Mouse (Mus musculus) midbrain, embryonic 15.5 days (tissue): ENCODE data around the gene Fam173b. TPM values are rescaled to one million over a fixed set of nuclear protein-coding genes. Genes with fewer than 3 reads are reported as not detected.
"Not testable (repeated sequence)": the region's sequence is repeated elsewhere in the genome, so short reads cannot be mapped to it uniquely, and the experiment has no call there.

Experiments
- ATAC-seq: fragments of 200-750 bp; cut with Nextera tagmentation; replicated peaks from 2 replicates; pipeline ENCODE4 v1.8.0; 2017; ENCODE audit warnings: moderate TSS enrichment
- H3K27ac ChIP-seq: fragments of 300-500 bp; sonication (generic); 2 replicates; pipeline ENCODE4 v1.5.1; 2015; ENCODE audit warnings: mild to moderate bottlenecking, inconsistent platforms
- H3K27me3 ChIP-seq: fragments of 300-500 bp; sonication (generic); replicated peaks from 2 replicates; pipeline ENCODE4 v1.6.1; 2015; ENCODE audit warnings: inconsistent platforms
- H3K36me3 ChIP-seq: fragments of 300-500 bp; sonication (generic); replicated peaks from 2 replicates; pipeline ENCODE4 v1.6.1; 2015; ENCODE audit warnings: inconsistent platforms
- H3K4me1 ChIP-seq: fragments of 300-500 bp; sonication (generic); 2 replicates; pipeline ENCODE4 v1.6.1; 2015; ENCODE audit warnings: inconsistent platforms
- H3K4me2 ChIP-seq: fragments of 300-500 bp; sonication (generic); 2 replicates; pipeline ENCODE4 v1.6.1; 2015; ENCODE audit warnings: inconsistent platforms, mild to moderate bottlenecking, moderate library complexity
- H3K4me3 ChIP-seq: fragments of 300-500 bp; sonication (generic); 2 replicates; pipeline ENCODE4 v1.5.1; 2015; ENCODE audit warnings: mild to moderate bottlenecking, inconsistent platforms
- H3K9ac ChIP-seq: fragments of 300-500 bp; sonication (generic); 2 replicates; pipeline ENCODE4 v1.6.1; 2015; ENCODE audit warnings: mild to moderate bottlenecking, inconsistent platforms
- H3K9me3 ChIP-seq: fragments of 300-500 bp; sonication (generic); 2 replicates; pipeline ENCODE4 v1.6.1; 2016; ENCODE audit warnings: inconsistent platforms
- WGBS: fragments of 180-500 bp; shearing (Covaris S2); methylation state at CpG from one replicate; pipeline ENCODE4 v1.1.7; 2015; ENCODE audit warnings: mixed read lengths; 5-methylcytosine and 5-hydroxymethylcytosine counted together
- polyA plus RNA-seq: library from polyadenylated mRNA; unstranded; fragments of >200 nt; fragmentation: Nextera tagmentation; extraction: Ambion mirVana; gene quantifications from 2 replicates; pipeline ENCODE4 v1.2.1, GENCODE M21; 2015

Gene Fam173b
- polyA plus RNA-seq, 1 experiment from 2014 or later, result 10.6 TPM

DNA sequence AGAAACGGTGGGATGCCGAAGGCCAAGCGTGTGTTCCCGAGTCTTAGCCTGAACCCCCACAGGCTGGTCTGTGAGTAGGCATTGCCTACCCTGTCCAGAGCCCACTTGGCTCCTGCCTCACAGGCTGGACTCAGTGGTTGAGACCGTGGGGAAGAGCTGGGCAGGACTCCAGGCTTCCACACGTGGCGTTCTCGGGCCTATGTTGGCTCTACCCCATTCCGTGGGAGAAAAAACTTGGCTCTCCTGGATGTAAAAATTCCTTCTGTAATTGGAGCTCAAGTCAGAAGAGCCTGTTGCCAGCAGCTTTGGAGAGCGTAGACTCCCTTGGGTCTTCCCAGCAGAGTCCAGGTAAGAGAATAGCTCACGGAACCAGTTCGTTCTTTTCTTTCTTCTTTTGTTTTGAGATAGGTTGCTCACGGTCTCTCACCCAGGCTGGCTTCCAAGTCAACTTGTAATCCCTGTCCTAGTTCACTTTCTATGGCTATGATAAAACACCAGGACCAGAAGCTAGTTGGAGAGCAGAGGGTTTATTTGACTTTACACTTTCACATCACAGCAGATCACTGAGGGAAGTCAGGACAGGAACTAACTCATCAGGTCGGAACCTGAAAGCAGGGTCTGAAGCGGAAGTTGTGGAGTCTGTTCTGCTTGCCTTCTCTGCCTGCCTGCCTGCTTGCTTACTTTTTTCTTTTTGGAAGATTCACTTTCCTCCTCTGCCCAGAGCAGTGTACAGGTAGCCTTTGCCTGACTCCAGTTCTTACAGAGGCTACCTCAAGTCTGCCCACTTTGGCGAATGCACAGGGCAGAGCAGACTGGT is 29.5 kb upstream of the Fam173b start:
- H3K27me3 ChIP-seq, result no peaks in the 10 kb centered on the region
- ATAC-seq, result no peak

DNA sequence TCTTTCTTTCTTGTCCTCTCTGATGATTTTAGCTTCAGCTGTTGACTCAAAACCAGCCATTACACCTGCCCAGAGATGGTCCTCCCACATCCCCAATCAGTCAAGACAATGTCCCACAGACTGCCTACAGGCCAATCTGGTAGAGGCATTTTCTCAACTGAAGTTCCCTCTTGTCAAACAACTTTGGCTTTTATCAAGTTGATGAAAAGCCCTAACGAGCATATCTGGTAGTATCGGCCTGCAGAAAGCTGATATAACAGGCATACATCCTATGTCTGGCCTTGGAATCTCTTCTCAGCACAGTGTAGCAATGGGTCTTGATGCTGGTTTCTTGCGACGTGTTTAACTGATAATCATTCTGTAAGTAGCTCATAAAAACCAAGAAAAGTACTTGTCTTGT is 28.4 kb upstream of the Fam173b start:
- ATAC-seq, result no peak
- no peaks in the 10 kb centered on the region for H3K36me3 ChIP-seq
- no peak overlapping the region for H3K9ac ChIP-seq
- no peak overlapping the region for H3K4me2 ChIP-seq
- WGBS, result 90% methylated on average over 4 of the region's 4 CpGs
- H3K4me1 ChIP-seq, result no peaks in the 10 kb centered on the region
- no peaks in the 10 kb centered on the region for H3K27me3 ChIP-seq
- H3K4me3 ChIP-seq, result no peak overlapping the region
- H3K27ac ChIP-seq, result no peak overlapping the region
- no peaks in the 10 kb centered on the region for H3K9me3 ChIP-seq

More for the DNA sequence above, 29.5 kb upstream of the Fam173b start:
- 84% methylated on average over 16 of the region's 16 CpGs for WGBS
- H3K4me3 ChIP-seq, result no peak overlapping the region
- H3K27ac ChIP-seq, result no peak overlapping the region
- no peak overlapping the region for H3K9ac ChIP-seq
- no peaks in the 10 kb centered on the region for H3K4me1 ChIP-seq
- no peaks in the 10 kb centered on the region for H3K9me3 ChIP-seq
- no peak overlapping the region for H3K4me2 ChIP-seq
- no peaks in the 10 kb centered on the region for H3K36me3 ChIP-seq

DNA sequence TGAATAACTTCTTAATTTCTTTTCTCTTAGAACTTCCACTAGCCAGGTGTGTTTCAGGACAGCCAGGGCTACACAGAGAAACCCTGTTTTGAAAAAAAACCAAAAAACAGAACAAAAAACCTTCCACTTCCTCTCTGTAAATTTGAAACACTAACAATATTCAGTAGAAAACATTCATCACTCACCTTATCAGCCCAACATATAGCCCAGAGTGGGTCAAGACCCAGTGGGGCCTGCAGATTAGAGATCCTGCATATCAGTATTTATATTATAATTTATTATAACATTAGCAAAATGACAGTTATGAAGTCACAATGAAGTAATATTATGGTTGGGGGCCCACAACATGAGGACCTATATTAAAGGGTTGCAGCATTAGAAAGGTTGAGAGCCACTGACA is 28.0 kb upstream of the Fam173b start:
- Histone ChIP-seq H3K4me1 (no peaks in the 10 kb centered on the region), H3K4me2 (no peak overlapping the region), H3K36me3 (no peaks in the 10 kb centered on the region), H3K9ac (no peak overlapping the region), H3K4me3 (no peak overlapping the region), H3K27ac (no peak overlapping the region), H3K9me3 (no peaks in the 10 kb centered on the region), H3K27me3 (no peaks in the 10 kb centered on the region)
- ATAC-seq, result no peak

DNA sequence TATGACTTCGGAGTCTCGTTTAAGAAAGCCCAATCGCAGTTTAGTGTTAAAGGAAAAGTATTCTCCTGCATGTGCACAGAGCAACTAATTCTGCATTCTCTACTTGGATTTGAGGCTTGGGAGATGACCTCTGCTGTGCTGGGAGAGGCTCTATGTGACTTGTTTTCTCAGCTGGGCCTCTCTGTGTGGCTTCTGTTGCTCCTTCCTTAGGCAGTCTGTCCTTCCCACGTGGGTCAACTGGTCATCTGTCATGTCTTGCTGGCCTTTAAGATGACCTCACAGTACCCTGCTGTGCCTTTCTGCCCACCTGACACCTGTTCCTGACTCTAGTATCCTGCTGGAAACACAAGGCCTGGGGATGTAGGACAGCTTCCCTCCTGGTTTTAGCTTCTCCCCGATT is 25.6 kb upstream of the Fam173b start:
- H3K9ac ChIP-seq, result no peak overlapping the region
- 82% methylated on average over 5 of the region's 5 CpGs for WGBS
- H3K27ac ChIP-seq, result no peak overlapping the region
- no peak overlapping the region for H3K4me3 ChIP-seq
- no peaks in the 10 kb centered on the region for H3K9me3 ChIP-seq
- no peak overlapping the region for H3K4me2 ChIP-seq
- ATAC-seq, result no peak
- H3K27me3 ChIP-seq, result no peaks in the 10 kb centered on the region
- H3K4me1 ChIP-seq, result no peaks in the 10 kb centered on the region
- no peaks in the 10 kb centered on the region for H3K36me3 ChIP-seq

DNA sequence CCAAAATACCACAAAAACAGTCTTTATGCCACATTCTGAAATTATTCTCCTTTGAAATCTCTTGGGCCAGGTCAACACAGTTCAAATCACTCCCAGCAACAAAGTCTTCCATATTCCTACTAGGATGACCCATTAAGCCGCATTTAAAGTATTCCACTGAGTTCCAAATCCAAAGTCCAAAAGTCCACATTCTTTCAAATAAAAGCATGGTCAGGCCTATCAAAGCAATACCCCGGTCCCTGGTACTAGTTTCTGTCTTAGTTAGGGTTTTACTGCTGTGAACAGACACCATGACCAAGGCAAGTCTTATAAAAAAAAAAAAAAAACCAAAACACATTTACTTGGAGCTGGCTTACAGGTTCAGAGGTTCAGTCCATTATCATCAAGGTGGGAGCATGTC is 20.6 kb upstream of the Fam173b start:
- H3K4me3 ChIP-seq, H3K36me3 ChIP-seq, H3K4me2 ChIP-seq, H3K4me1 ChIP-seq, H3K27me3 ChIP-seq, H3K9me3 ChIP-seq, H3K27ac ChIP-seq, H3K9ac ChIP-seq, ATAC-seq: not testable (repeated sequence)
- 93% methylated on average over 2 of the region's 2 CpGs for WGBS

DNA sequence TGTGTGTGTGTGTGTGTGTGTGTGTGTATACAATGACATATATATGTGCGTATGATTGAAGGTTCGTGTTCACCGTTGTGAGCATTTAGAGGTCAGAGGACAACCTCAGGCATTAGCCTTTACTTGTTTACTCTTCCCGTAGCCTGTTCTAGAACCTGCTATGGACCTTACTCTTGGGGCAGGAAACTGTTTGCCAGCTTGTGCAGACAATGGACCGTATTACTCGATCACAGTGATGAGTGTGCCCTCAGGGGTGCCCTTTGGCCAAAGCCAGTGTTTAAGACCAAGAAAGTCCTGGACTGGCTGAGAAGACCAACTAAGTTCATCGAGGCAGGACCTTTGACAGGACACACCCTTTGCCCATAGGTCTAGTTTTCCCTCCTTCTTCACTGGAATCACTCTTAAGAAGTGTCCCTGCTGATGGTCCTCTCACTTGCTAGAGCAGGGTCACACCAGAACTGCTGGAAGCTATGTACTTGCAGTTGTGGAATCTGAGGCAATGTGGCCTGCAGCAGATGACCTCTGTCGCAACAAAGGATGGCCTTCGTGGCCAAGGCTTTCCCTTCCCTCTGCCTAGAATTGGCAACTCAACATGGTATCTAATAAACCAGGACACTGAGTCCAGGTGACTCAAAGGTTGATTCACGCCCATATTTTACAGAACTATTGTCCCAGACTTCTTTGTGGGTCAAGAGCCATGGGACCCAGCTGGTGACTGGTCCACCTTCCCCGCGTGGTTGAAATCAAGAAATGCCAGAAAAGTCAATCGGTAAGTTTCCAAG is 18.2 kb upstream of the Fam173b start:
- no peak overlapping the region for H3K27ac ChIP-seq
- no peak overlapping the region for H3K9ac ChIP-seq
- no peaks in the 10 kb centered on the region for H3K4me1 ChIP-seq
- H3K9me3 ChIP-seq, result no peaks in the 10 kb centered on the region
- WGBS, result 93% methylated on average over 13 of the region's 13 CpGs
- H3K36me3 ChIP-seq, result no peaks in the 10 kb centered on the region
- H3K27me3 ChIP-seq, result no peaks in the 10 kb centered on the region
- ATAC-seq, result no peak
- H3K4me2 ChIP-seq, result no peak overlapping the region
- no peak overlapping the region for H3K4me3 ChIP-seq

DNA sequence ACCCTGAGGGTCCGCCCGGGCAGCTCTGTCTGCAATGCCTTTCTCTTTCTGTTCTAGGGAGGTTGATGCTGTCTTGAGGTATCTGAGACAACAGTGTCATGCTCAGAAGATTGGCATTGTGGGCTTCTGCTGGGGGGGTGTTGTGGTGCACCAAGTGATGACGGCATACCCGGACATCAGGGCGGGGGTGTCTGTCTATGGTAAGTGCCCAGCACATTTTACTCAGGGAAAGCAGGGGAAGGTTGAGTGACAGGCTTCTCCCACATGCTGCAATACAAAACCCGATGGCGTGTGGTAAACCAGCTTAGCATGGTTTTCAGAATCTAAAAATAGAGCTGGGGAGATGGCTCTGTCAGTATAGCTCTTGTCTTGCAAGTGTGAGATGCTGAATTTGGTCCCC is 16.4 kb upstream of the Fam173b start:
- Histone ChIP-seq H3K27ac (no peak overlapping the region), H3K4me2 (no peak overlapping the region), H3K9ac (no peak overlapping the region), H3K4me1 (no peaks in the 10 kb centered on the region), H3K4me3 (no peak overlapping the region), H3K36me3 (peaks cover 6% of the 10 kb centered on the region; the same call in 1 of the 2 replicates), H3K9me3 (no peaks in the 10 kb centered on the region), H3K27me3 (no peaks in the 10 kb centered on the region)
- ATAC-seq, result no peak
- WGBS, result 66% methylated on average over 7 of the region's 7 CpGs

DNA sequence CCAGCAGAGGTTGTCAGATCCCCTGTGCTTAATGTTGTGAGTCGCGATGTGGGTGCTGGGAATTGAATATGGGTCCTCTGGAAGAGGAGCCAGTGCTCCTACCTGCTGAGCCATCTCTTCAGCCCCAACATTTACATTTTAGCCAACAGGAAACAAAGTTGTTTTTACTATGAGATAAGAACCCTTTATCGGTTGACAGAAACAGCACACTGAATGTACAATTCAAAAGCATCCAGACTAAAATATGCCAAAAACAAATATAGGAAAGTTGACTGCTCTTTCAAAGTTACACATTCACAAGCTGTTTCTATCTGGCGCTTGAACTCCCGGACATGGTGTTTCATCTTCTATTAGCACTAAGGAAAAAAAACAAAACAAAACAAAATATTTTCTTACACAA is 15.6 kb upstream of the Fam173b start:
- 86% methylated on average over 5 of the region's 5 CpGs for WGBS
- no peak overlapping the region for H3K9ac ChIP-seq
- H3K4me1 ChIP-seq, result no peaks in the 10 kb centered on the region
- ATAC-seq, result no peak
- no peaks in the 10 kb centered on the region for H3K9me3 ChIP-seq
- no peak overlapping the region for H3K27ac ChIP-seq
- H3K27me3 ChIP-seq, result no peaks in the 10 kb centered on the region
- H3K4me2 ChIP-seq, result no peak overlapping the region
- H3K36me3 ChIP-seq, result peaks cover 14% of the 10 kb centered on the region
- no peak overlapping the region for H3K4me3 ChIP-seq

DNA sequence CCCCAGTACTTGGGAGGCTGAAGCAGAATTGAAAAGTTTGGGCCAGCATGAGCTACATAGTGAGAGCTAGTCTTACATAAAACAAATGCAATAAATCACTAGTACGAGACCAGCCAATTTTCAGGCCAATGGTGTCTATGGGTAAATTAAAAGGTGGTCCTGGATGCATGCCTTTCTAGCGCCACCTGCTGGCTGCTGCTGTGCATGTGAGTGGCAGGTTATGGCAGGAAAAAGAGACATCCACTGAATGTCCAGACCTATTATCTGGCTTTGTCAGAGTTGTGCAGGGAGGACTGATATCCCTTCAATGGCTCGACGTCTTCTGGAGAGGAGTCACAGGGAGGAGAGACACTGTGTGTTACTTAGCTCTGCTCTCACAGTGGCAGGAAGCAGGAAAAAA is 15.1 kb upstream of the Fam173b start:
- Histone ChIP-seq H3K4me3 (no peak overlapping the region), H3K9ac (no peak overlapping the region), H3K27ac (no peak overlapping the region), H3K36me3 (peaks cover 18% of the 10 kb centered on the region), H3K9me3 (no peaks in the 10 kb centered on the region), H3K4me2 (no peak overlapping the region), H3K4me1 (no peaks in the 10 kb centered on the region), H3K27me3 (no peaks in the 10 kb centered on the region)
- WGBS, result under 1% methylated on average over 4 of the region's 4 CpGs
- ATAC-seq, result peak; percentile 67

DNA sequence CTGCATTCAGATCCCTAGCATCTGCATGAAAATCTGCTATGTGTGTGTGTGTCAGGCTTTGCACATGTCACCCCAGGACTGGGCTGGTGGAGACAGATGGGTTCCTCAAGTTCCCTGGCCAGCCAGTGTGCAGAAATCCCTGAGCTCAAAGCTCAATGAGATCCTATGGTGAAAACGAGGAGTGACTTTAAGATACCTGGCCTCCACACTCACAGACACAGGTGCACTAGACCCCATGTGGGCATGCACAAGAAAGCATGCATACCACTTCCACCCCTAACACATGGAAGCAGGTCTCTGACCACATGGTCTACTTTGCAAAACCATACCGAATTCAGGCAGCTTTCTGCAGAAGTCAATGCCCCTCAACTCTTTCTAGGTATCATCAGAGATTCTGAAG is 13.9 kb upstream of the Fam173b start:
- H3K9me3 ChIP-seq, result no peaks in the 10 kb centered on the region
- 0 out of 2 replicates have a peak, but pooled peaks have one; percentile 7 for ATAC-seq
- WGBS, result 73% methylated on average over 2 of the region's 2 CpGs

DNA sequence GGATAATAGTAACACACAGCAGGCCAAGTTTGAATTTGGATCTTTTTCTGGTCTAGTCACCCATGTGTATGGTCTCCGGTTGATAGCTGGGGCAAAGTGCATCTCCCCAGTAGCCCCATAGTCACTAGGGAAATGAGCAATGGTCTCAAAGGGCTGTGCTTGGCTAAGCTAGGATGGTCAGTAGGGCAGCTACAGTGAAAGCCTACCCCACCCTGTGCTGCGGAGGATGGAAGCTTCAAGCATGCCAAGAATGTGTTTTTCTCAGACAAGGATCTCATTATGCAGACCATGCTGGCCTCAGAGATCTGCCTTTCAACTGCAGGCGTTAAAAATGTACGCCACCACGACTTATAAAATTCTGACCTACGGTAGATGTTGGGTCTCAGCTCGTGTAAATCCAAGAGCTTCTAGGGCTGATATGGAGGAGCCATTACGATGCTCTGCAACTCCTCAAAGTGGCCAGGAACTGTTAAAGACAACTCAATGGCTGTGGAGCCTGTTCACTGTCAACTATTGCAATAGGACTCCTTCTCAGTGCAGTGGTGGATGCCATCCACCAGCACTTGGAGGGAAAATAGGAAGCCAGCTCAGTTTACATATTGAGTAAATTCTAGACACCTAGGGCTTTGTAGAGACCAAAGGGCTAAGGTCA is 12.5 kb upstream of the Fam173b start:
- ATAC-seq, result no peak
- Histone ChIP-seq H3K27me3 (no peaks in the 10 kb centered on the region), H3K9ac (no peak overlapping the region), H3K4me1 (no peaks in the 10 kb centered on the region), H3K9me3 (no peaks in the 10 kb centered on the region), H3K27ac (no peak overlapping the region), H3K36me3 (peaks cover 44% of the 10 kb centered on the region), H3K4me2 (no peak overlapping the region), H3K4me3 (no peak overlapping the region)
- WGBS, result 70% methylated on average over 8 of the region's 8 CpGs

More for the DNA sequence above, 13.9 kb upstream of the Fam173b start:
- H3K4me1 ChIP-seq, result no peaks in the 10 kb centered on the region
- H3K27me3 ChIP-seq, result no peaks in the 10 kb centered on the region
- H3K4me2 ChIP-seq, result no peak overlapping the region
- H3K4me3 ChIP-seq, result no peak overlapping the region
- H3K9ac ChIP-seq, result no peak overlapping the region
- H3K27ac ChIP-seq, result no peak overlapping the region
- peaks cover 31% of the 10 kb centered on the region for H3K36me3 ChIP-seq

DNA sequence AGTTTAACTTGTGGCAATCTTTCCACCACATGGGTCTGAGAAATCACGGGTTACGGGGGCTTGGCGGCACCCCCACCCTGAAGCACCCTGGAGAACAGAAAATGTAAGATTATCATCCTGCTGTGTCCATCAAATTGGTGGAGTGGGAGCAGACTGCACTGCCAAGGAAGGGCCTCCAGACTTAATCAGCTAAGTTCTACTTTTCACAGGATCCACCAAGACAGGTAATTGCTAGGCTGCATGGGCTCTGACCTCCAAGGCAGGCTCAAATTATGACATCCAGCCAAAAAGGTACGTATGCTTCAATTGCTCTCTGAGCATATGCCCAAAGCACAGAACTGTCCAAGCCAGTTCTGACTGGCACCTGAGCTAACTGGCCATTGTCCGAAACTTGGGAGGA is 11.5 kb upstream of the Fam173b start:
- no peaks in the 10 kb centered on the region for H3K27me3 ChIP-seq
- WGBS, result 92% methylated on average over 5 of the region's 5 CpGs
- ATAC-seq, result no peak
- no peak overlapping the region for H3K4me3 ChIP-seq
- H3K4me1 ChIP-seq, result no peaks in the 10 kb centered on the region
- no peak overlapping the region for H3K9ac ChIP-seq
- peaks cover 54% of the 10 kb centered on the region for H3K36me3 ChIP-seq
- no peak overlapping the region for H3K27ac ChIP-seq
- H3K9me3 ChIP-seq, result no peaks in the 10 kb centered on the region
- no peak overlapping the region for H3K4me2 ChIP-seq
